Mouse (Mus musculus) myocyte (in vitro differentiated cells): ENCODE measurements around the gene Tmem165.

ENCODE experiments used
- CEBPB ChIP-seq: IDR thresholded peaks from 2 replicates; pipeline ENCODE4 v1.6.1; 2011; ENCODE audit warnings: mild to moderate bottlenecking, moderate library complexity; ENCODE audit not compliant: poor library complexity, insufficient read depth, severe bottlenecking
- E2F4 ChIP-seq: IDR thresholded peaks from one replicate; pipeline ENCODE4 v1.6.1; 2011; ENCODE audit warnings: mild to moderate bottlenecking, control low read depth, moderate library complexity; ENCODE audit not compliant: insufficient read depth
- MAX ChIP-seq: IDR thresholded peaks from one replicate; pipeline ENCODE4 v1.6.1; 2011; ENCODE audit warnings: low read depth, mild to moderate bottlenecking, control low read depth
- MYOD1 ChIP-seq, 3 experiments: IDR thresholded peaks; one replicate each; pipeline ENCODE4 v1.6.1; 2011; ENCODE audit warnings: control low read depth in 2 of 3, low read depth in 2 of 3, mild to moderate bottlenecking in 2 of 3, moderate library complexity in 1 of 3; ENCODE audit not compliant: insufficient read length in 2 of 3, control insufficient read depth in 1 of 3
- MYOG ChIP-seq, 3 experiments: IDR thresholded peaks; one replicate each; pipeline ENCODE4 v1.6.1; 2011; ENCODE audit warnings: control low read depth in 2 of 3, low read depth in 2 of 3, mild to moderate bottlenecking in 2 of 3; ENCODE audit not compliant: insufficient read length in 2 of 3, control insufficient read depth in 1 of 3, insufficient read depth in 1 of 3
- POLR2A ChIP-seq: IDR thresholded peaks from one replicate; pipeline ENCODE4 v1.6.1; 2011; ENCODE audit warnings: low read depth, mild to moderate bottlenecking, control low read depth, moderate library complexity; ENCODE audit not compliant: insufficient read length
- POLR2AphosphoS2 ChIP-seq: IDR thresholded peaks from one replicate; pipeline ENCODE4 v1.6.1; 2011; ENCODE audit warnings: low read depth, control low read depth; ENCODE audit not compliant: insufficient read length
- SRF ChIP-seq: IDR thresholded peaks from one replicate; pipeline ENCODE4 v1.6.1; 2011; ENCODE audit warnings: low read depth; ENCODE audit not compliant: control insufficient read depth, insufficient read length
- TCF12 ChIP-seq: IDR thresholded peaks from one replicate; pipeline ENCODE4 v1.6.1; 2011; ENCODE audit warnings: mild to moderate bottlenecking, control low read depth; ENCODE audit not compliant: poor library complexity, insufficient read depth, severe bottlenecking
- TCF3 ChIP-seq: IDR thresholded peaks from one replicate; pipeline ENCODE4 v1.6.1; 2011; ENCODE audit warnings: low read depth, control low read depth; ENCODE audit not compliant: insufficient read length
- USF1 ChIP-seq: IDR thresholded peaks from one replicate; pipeline ENCODE4 v1.6.1; 2011; ENCODE audit warnings: low read depth, mild to moderate bottlenecking, control low read depth, moderate library complexity

- TF ChIP-seq POLR2A (no peak), MYOD1 (IDR thresholded peaks at IDR 0.05; ENCODE audit: control insufficient read depth in 1 of 3, insufficient read length in 2 of 3, low read depth in 2 of 3) (no peak), MYOG (IDR thresholded peaks at IDR 0.05; ENCODE audit: control insufficient read depth in 1 of 3, insufficient read depth in 1 of 3, insufficient read length in 2 of 3, low read depth in 2 of 3) (no peak), E2F4 (no peak), SRF (no peak), USF1 (no peak), POLR2AphosphoS2 (no peak), MAX (no peak), TCF3 (no peak), TCF12 (no peak), CEBPB (no peak)
Observed at GRCm38 (mm10) chr5:76245419-76245818, 61.7 kb downstream of the Tmem165 start.
